Mouse (Mus musculus): ENCODE measurements around the gene Galns. TPM values are rescaled to one million over a fixed set of nuclear protein-coding genes. Genes with fewer than 3 reads are reported as not detected.
A peak's percentile ranks its signal among the peaks of the same experiment; 100 is the strongest.

Gene Galns
- total RNA-seq, 2 experiments from 2014 or later, result 8.1 to 8.3 TPM

- no peak for DNase-seq (ENCODE audit: low spot score in 2 of 2)
These were observed 42.4 kb downstream of the Galns start for GRCm38 (mm10) chr8:122568881-122569309.

GRCm38 (mm10) chr8:122568109-122568504 lies 43.2 kb downstream of the Galns start:
- DNase-seq (ENCODE audit: low spot score in 2 of 2), result no peak

GRCm38 (mm10) chr8:122567361-122568108 lies 43.7 kb downstream of the Galns start, which contains the start of gene Cdt1:
Gene Cdt1, plus strand, starts transcription at chr8:122568015.
- peak; percentile 94 to 96 for DNase-seq (ENCODE audit: low spot score in 2 of 2)

- no peak for DNase-seq (ENCODE audit: low spot score in 2 of 2)
These were observed 44.5 kb downstream of the Galns start for GRCm38 (mm10) chr8:122566766-122567165.

GRCm38 (mm10) chr8:122564363-122565352 lies 46.6 kb downstream of the Galns start:
- DNase-seq (ENCODE audit: low spot score in 2 of 2), result no peak

- DNase-seq (ENCODE audit: low spot score in 2 of 2), result no peak
These were observed 50.1 kb downstream of the Galns start for GRCm38 (mm10) chr8:122561199-122561598.

- no peak for DNase-seq (ENCODE audit: low spot score in 2 of 2)
These were observed 52.5 kb downstream of the Galns start for GRCm38 (mm10) chr8:122558671-122559349.

GRCm38 (mm10) chr8:122557248-122558038 lies 53.8 kb downstream of the Galns start:
- DNase-seq (ENCODE audit: low spot score in 2 of 2), result no peak

- DNase-seq (ENCODE audit: low spot score in 2 of 2), result no peak
These were observed 54.9 kb downstream of the Galns start for GRCm38 (mm10) chr8:122556030-122557009.

GRCm38 (mm10) chr8:122554786-122555185 lies 56.5 kb downstream of the Galns start:
- peak; percentile 67 to 72 for DNase-seq (ENCODE audit: low spot score in 2 of 2)

GRCm38 (mm10) chr8:122551265-122552051 lies 59.8 kb downstream of the Galns start, which contains the start of gene Piezo1:
Gene Piezo1, minus strand, starts transcription at chr8:122551329.
- DNase-seq (ENCODE audit: low spot score in 2 of 2), result peak; percentile 82 to 83

GRCm38 (mm10) chr8:122550995-122551264 lies 60.3 kb downstream of the Galns start:
- DNase-seq (ENCODE audit: low spot score in 2 of 2), result no peak

- no peak for DNase-seq (ENCODE audit: low spot score in 2 of 2)
These were observed 60.8 kb downstream of the Galns start for GRCm38 (mm10) chr8:122550234-122550994.

GRCm38 (mm10) chr8:122548891-122549439 lies 62.3 kb downstream of the Galns start:
- no peak for DNase-seq (ENCODE audit: low spot score in 2 of 2)

- DNase-seq (ENCODE audit: low spot score in 2 of 2), result no peak
These were observed 62.9 kb downstream of the Galns start for GRCm38 (mm10) chr8:122548331-122548730.

GRCm38 (mm10) chr8:122547815-122548214 lies 63.4 kb downstream of the Galns start:
- no peak for DNase-seq (ENCODE audit: low spot score in 2 of 2)

GRCm38 (mm10) chr8:122546811-122547453 lies 64.3 kb downstream of the Galns start:
- DNase-seq (ENCODE audit: low spot score in 2 of 2), result no peak

Measured in left cerebral cortex, adult 18-20 months (tissue).